ENCODE assay signal across 18 mouse cellular contexts in genomic region chr14:8660359-8660758, GRCm38 (mm10).
"Had no signal": no experiment of that assay in that cellular context is flagged by ENCODE, and none has a peak within 500 bp of the region (broad histone marks: within the 10 kb centered on the region; RNA-seq: fewer than 3 reads in every experiment).

No protein-coding gene starts in this region.

- H3K9ac ChIP-seq: liver, embryonic 12.5 days; liver, embryonic 14.5 days; lung, embryonic 14.5 days; midbrain, embryonic 12.5 days; neural tube, embryonic 13.5 days; neural tube, embryonic 15.5 days had no signal

- H3K4me2 ChIP-seq: liver, embryonic 12.5 days; lung, embryonic 14.5 days; midbrain, embryonic 12.5 days; neural tube, embryonic 13.5 days; neural tube, embryonic 15.5 days had no signal

- H3K9me3 ChIP-seq: liver, embryonic 12.5 days; midbrain, embryonic 10.5 days; midbrain, embryonic 12.5 days; neural tube, embryonic 13.5 days; neural tube, embryonic 15.5 days had no signal

- DNase-seq: lung, embryonic 14.5 days; midbrain, embryonic 14.5 days; retina, postnatal 1 day; right cerebral cortex, adult 18-20 months; right cerebral cortex, postnatal 25 days; right cerebral cortex, postnatal 4 days; spleen, adult 18-20 months; thymus, adult 18-20 months; thymus, postnatal 14 days; thymus, postnatal 36 days had no signal

- ATAC-seq: liver, embryonic 12.5 days; midbrain, embryonic 16.5 days had no signal

- H3K27ac ChIP-seq: liver, embryonic 12.5 days; liver, embryonic 14.5 days; midbrain, embryonic 10.5 days; midbrain, embryonic 12.5 days; neural tube, embryonic 13.5 days; neural tube, embryonic 15.5 days had no signal

- H3K4me3 ChIP-seq: liver, embryonic 12.5 days; midbrain, embryonic 10.5 days; midbrain, embryonic 12.5 days; myocyte; neural tube, embryonic 13.5 days; neural tube, embryonic 15.5 days had no signal

- H3K4me1 ChIP-seq: liver, embryonic 12.5 days had no signal

- H3K27me3 ChIP-seq: neural tube, embryonic 13.5 days; neural tube, embryonic 15.5 days had no signal

- H3K36me3 ChIP-seq: liver, embryonic 12.5 days; midbrain, embryonic 12.5 days; neural tube, embryonic 13.5 days; neural tube, embryonic 15.5 days had no signal
